Mouse (Mus musculus) adrenal gland, adult 2 months (tissue): ENCODE measurements around the gene Bach1. TPM values are rescaled to one million over a fixed set of nuclear protein-coding genes. Genes with fewer than 3 reads are reported as not detected.

Experiments used
- DNase-seq: peaks from one replicate; pipeline ENCODE4 v3.0.0; 2021
- polyA plus RNA-seq: library from polyadenylated mRNA; depleted of rRNA; stranded (reverse); fragments of >200 nt; gene quantifications from 2 replicates; pipeline ENCODE4 v1.2.3, GENCODE M21; 2012; rRNA removed
- total RNA-seq, 2 experiments: library from RNA; stranded (reverse); gene quantifications; 2 replicates each; pipeline ENCODE4 v1.2.3; 2021

Bach1 gene
- total and polyA plus RNA-seq, 3 experiments = 5.6 to 25.7 (median 14.3) TPM

DNA sequence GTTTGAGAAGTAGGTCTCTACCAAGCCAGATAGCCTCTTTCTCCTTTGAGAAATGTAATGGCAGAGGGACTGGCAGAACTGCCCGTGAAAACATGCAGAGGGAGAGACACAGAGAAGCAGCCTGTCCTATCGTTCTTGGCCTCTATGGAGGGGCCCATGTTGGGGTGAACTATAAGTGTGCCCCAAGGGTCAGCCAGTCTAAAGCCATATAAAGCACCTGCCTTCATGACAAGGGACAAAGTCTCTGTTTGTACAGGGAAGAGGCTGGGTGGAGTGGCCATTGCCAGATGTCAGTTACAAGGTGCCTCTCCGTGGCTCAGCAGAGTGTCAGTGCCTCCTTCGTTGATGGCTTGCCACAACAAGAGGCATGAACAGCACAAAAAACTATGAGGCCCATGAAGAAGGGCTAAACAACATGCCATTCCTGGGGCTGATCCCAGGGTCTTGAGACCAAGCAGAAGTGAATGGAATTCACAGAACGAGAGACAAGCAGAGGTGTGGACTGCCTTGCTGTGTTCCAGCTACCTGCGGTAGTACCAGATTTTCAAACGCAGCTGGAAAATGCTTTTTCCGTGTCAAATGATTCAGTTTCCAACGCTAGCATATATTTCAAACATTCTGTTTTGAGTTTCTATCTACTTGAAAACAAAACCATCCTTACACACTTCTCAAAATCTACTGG is 42.4 kb downstream of the Bach1 start:
- no peak for DNase-seq

DNA sequence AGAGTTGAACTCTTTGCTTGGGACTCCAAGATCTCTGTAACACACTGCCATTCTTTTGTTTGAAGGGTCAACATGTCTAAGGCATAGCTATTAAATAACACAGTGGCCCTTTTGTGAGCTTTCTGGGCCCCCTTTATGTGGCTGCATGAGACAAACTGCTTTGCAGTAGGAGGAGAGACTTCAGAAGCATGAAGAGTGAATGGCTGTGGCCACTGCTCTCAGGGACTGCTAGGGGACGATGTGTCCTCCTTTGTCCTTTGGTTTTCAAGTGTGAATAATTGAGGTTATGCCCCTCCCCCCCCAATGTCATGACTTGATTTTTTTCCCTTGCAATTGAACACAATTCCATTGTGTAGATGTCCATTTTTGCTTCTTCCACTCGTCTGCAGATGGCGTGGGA is 44.9 kb downstream of the Bach1 start:
- no peak for DNase-seq

DNA sequence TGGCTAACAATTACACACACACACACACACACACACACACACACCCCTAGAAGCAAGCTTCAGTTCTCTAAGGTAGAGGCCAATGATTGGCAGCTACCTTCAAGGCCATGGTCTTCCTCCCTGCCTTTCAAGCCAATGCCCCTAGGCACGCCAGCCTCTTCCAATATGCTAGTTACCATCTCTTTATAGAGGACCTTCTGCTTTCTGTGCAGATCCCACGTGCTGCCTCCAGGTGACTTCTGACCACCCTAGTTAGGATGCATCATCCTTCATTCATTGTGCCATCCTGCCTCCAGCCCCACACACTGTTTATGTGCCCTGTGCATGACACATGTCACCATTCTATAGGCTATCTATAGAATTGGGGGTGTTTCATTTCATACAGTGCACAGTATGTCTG is 45.6 kb downstream of the Bach1 start:
- DNase-seq = no peak

DNA sequence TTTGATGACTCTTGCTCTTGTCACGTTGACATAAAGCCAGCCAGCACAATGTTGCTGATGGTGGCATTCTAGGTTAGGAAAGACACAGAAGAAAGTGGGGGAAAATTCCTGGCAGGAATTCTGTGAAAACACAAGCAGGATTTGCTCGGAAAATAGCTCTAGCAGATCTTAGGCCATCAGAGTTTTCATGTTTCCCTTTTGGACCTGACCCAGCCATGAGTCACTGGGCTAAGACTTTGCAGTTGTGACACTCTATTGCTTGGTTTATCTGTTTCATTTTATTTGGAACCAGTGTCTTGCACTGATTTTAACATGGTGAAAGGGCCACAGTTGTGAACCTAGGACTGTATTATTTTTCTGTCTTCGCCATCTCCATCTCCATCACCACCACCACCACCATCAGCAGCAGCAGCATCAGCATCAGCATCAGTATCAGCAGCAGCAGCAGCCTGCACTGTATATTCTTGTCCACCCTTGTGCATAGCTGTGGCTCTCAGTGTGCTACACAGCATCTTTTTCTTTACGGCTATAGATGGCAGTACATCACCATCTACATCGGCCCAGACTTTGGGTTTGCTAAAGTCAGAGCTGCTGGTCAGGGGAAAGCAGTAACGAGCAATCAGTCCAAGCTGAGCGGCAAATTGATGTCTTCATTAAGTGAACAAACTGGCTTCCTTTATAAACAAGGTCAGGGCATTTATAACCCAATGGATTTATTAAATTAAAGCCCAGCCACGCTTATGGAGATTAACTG is 46.6 kb downstream of the Bach1 start:
- peak; percentile 48 for DNase-seq

DNA sequence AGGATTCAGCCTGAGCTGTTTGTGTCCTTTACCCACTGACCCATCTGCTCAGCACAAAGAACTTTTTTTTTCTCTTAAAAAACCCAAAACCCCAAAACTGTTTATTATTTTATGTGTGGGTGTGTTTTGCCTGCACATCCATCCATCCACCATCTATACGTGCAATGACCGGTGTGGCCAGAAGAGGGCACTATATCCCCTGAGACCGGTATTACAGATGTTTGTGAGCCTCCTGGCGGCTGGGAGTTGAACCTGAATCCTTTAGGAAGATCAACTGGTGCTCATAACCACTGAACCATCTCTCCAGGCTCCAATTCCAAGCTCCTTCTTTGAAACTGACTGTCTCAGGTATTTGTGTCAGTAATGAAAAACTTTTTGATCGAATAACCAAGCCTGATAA is 48.0 kb downstream of the Bach1 start:
- DNase-seq = peak; percentile 73

DNA sequence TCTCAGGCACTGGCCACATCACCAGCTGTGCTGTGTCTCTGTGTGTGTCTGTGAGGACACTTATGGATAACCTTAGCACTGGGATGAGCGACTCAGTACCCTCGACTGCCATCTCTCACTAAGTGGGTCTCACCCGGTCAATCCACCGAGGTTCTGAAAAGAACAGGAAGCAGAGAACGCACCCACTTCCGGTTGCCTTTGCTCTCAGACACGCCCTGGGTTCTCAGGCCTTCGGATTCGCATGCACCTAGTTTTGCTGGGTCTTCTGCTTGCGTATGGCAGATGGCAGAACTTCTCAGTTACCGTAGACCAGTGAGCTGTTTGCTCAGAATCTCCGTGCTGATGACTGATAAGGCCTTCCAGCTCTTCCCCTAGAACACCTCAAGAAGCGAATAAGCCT is 52.5 kb downstream of the Bach1 start:
- DNase-seq = no peak

DNA sequence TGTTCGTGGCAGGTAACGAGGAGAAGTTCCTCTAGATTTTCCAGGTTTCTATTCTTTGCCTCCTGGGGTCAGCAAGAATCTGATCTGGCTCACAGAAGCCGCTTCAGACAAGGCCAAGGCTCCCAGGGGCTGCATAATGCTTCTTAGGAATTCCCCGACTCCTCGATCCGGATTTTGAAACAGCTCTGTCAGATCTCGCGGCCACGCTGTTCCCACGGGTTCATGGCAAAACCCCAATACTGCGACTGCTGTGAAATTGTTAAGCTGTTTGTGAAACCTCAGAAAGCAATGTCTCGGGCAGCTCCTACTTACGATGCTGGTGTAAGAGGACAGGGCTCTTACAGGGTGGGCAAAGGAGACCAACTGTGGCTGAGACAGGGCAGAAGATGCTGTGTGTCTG is 53.7 kb downstream of the Bach1 start:
- DNase-seq = no peak

DNA sequence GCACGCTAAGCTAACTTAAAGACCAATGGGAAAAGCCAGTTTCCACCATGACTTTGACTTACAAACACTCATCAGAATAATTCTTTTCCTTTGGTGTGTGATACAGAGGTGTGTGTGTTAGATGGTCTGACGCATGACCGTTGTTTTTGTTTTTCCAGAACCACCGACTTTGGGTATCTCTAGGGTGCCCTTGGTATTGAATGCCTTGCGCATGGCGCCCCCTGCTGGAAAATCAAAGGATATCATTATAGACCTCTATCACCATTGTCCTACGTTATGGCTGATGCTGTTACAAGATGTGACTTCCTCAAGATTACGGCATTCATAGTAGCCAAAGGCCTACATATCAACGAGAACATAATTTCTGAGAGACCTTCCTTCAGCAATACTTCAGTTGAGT is 56.1 kb downstream of the Bach1 start:
- peak; percentile 69 for DNase-seq

DNA sequence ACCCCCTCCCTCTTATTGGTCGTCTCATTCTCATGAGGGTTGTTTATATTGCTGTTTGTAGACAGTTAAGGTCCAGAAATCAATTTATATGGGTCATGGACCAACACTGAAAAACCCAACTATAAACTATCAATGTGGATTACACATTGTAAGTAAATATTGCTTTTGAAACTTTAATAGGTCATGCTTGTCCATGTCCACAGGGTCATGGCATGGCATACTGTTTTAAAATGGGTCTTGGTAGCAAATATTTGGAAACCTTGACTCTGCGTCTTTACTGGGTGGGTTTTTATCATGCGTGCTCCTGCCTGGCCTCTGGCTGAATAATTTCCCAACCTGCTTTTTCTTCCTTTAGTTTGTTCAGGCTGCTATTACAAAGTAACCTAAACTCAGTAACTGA is 57.2 kb downstream of the Bach1 start:
- DNase-seq = no peak

GRCm38 (mm10) chr16:87758016-87758415 is 59.3 kb downstream of the Bach1 start:
- DNase-seq = no peak

GRCm38 (mm10) chr16:87764668-87765109 is 65.9 kb downstream of the Bach1 start:
- no peak for DNase-seq

- peak; percentile 26 for DNase-seq
Observed at GRCm38 (mm10) chr16:87765984-87766383, 67.2 kb downstream of the Bach1 start.

DNA sequence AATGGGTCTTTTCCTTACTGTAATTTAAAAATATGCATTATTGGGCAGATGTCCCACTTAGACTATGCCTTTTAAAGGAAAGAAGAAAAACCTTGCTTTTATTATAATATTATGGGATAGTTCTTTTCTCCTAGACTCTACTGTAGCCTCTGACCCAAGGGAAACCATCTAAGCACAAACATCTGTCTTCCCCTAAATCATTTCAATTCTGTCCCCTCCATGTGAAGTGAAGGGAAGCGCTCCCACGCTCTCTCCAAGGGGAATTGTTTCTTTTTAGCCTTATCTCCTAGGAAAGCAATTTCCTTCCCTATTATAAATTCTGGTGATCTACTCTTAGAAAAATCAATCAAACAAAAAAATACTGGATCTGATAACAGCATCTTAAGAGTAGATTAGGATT is 71.8 kb downstream of the Bach1 start:
- DNase-seq = no peak

GRCm38 (mm10) chr16:87771926-87772325 is 73.2 kb downstream of the Bach1 start:
- no peak for DNase-seq

DNA sequence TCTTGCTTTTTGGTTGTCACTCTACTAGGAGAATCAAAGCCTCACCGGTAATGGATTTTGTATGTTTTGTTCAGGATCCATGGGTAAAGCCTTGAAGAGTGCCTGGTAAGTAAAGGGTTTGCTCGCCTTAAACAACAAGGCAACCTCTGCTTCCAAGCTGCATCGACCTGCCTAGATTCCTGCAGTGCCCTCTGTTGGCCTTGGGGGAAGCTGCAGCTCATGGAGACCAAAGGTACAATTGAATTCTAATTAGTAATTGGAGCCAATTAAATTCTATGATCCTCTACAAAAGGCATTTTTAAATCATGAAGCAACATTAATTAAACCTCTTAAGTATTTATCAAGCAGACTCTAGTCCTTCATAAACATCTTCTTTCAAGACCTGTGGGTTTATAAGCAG is 75.7 kb downstream of the Bach1 start:
- no peak for DNase-seq

DNA sequence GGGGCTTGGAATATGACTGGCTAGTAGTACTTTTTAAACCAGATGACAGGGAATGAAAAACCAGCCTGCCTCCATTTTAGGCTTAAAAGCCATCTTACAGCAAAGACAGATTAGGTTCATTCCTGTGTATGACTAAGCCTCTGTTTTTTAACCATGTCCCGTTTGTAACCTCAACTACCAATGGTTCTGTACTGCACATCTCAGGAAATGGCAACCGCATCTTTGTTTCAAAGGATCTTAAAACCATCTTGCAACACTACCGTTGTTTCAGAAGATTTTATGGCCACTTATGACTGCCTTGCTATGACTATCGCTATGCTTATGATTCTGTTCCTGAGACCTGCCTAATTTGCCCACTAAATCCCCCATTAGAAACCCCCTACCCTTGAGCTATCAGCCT is 78.6 kb downstream of the Bach1 start:
- no peak for DNase-seq

DNA sequence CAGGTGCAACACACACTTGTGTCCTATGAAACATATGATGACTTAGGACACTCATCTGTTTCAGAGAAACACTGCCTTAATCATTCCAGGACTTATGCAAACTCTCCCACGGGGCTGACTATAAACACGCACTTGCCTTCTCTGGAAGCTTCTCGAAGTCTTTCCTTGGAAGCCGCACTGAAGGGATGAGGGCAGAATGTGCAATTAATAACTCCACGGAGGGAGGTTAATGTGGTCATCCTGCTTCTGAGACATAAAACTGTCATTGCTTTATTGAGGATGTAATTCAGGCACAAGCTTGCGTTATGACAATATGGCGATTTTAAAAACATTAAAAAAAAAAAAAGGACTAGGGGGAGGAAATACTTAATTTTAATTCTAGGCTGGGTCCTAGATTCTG is 82.9 kb downstream of the Bach1 start:
- DNase-seq = no peak

Other genes starting within 250 kb of the Bach1 start
- gene Usp16, start 244.2 kb upstream of the Bach1 start, total RNA-seq = 10 to 100 TPM; 63.2 to 81.6 TPM
- gene Usp16, start 244.2 kb upstream of the Bach1 start, polyA plus RNA-seq = 4.8 and 7.5 TPM in 2 replicates
- 100 to 1,000 TPM; 187 to 210 TPM for gene Cct8, start 203.1 kb upstream of the Bach1 start, total RNA-seq
- gene Cct8, start 203.1 kb upstream of the Bach1 start, polyA plus RNA-seq = 12.1 and 14.8 TPM in 2 replicates
- gene Map3k7cl, start 145.6 kb upstream of the Bach1 start, total RNA-seq = 1 to 10 TPM in 1 of 2 experiments, under 1 TPM in 1; 0.72 to 1.4 TPM
- gene Map3k7cl, start 145.6 kb upstream of the Bach1 start, polyA plus RNA-seq = 0.69 and 0.89 TPM in 2 replicates